In the genomic region with DNA sequence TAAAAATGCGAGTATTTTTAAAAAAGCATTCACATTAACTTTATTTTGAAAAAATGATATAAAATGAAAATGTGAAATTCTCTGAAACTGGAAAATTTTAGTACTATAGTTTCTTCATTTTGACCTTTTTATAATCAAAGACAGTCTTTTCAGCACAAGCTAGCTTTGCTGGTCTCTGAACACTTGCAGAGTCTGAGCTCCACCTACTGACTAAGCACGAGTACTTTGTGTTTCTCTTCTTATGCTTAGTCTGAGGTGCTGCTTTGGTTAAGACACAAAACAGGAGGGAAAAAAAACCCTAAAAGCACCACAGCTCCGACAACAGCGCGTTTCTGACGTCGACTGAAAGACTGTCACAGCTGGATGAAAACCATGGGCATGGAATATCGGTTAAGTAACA, we compare ENCODE assay signal across 8 mouse cellular contexts.
DNase-seq lines count a peak whose midpoint lies in the region; ATAC-seq lines count a peak whose summit lies in the region.

No protein-coding gene starts in this region.

- no peaks in the 10 kb centered on the region for H3K27me3 ChIP-seq in kidney, embryonic 15.5 days

- 78% methylated on average over 8 of the region's 8 CpGs for WGBS in kidney, embryonic 15.5 days

- 0 out of 2 replicates have a peak, but pooled peaks cover 5% of the 10 kb centered on the region for H3K4me1 ChIP-seq in kidney, embryonic 15.5 days

- peak; percentile 11 for DNase-seq in adrenal gland, postnatal 14 days
- no peak for DNase-seq in adrenal gland, postnatal 10 days
- DNase-seq in kidney, postnatal 10 days = peak; percentile 19
- DNase-seq in right cerebral cortex, postnatal 10 days (ENCODE audit: low spot score in 2 of 2) = peak; percentile 31 to 33
- DNase-seq in right cerebral cortex, postnatal 25 days = no peak
- DNase-seq in ovary, adult 18-20 months (ENCODE audit: low spot score) = no peak

- H3K9ac ChIP-seq in kidney, embryonic 15.5 days = no peak overlapping the region

- peaks cover 10% of the 10 kb centered on the region for H3K36me3 ChIP-seq in kidney, embryonic 15.5 days

- H3K4me2 ChIP-seq in kidney, embryonic 15.5 days = no peak overlapping the region

- H3K9me3 ChIP-seq in kidney, embryonic 15.5 days (replicated peaks) = no peaks in the 10 kb centered on the region

- H3K27ac ChIP-seq in kidney, embryonic 15.5 days = no peak overlapping the region

- ATAC-seq in kidney, embryonic 15.5 days (replicated peaks; ENCODE audit: low FRiP score) = no peak
- ATAC-seq in inflammation-experienced regulatory T-cells, adult 6 months = no peak

- no peak overlapping the region for H3K4me3 ChIP-seq in kidney, embryonic 15.5 days (replicated peaks)

Comparison
In these comparisons a context has a peak if more than half of its experiments do, and no peak if none do; other contexts are left out.
1. DNase-seq: peak in adrenal gland, postnatal 14 days (single experiment), kidney, postnatal 10 days (single experiment) and right cerebral cortex, postnatal 10 days (2 of 2); none in adrenal gland, postnatal 10 days (single experiment), right cerebral cortex, postnatal 25 days (single experiment) and ovary, adult 18-20 months (single experiment).